Mouse (Mus musculus) heart, embryonic 10.5 days (tissue): ENCODE measurements around the gene Aco1. TPM values are rescaled to one million over a fixed set of nuclear protein-coding genes. Genes with fewer than 3 reads are reported as not detected.

ENCODE experiments used
- DNase-seq: peaks from one replicate; pipeline ENCODE4 v3.0.0-alpha.2; 2017; ENCODE audit warnings: low spot score
- H3K27ac ChIP-seq: fragments of 300-500 bp; sonication (generic); 2 replicates; pipeline ENCODE4 v1.5.1; 2016; ENCODE audit warnings: mild to moderate bottlenecking
- H3K27me3 ChIP-seq: fragments of 300-500 bp; sonication (generic); 2 replicates; pipeline ENCODE4 v1.6.1; 2016; ENCODE audit warnings: mild to moderate bottlenecking; ENCODE audit not compliant: poor library complexity, insufficient read depth, severe bottlenecking
- H3K36me3 ChIP-seq: fragments of 300-500 bp; sonication (generic); 2 replicates; pipeline ENCODE4 v1.6.1; 2016; ENCODE audit warnings: mild to moderate bottlenecking, moderate library complexity
- H3K4me1 ChIP-seq: fragments of 300-500 bp; sonication (generic); 2 replicates; pipeline ENCODE4 v1.6.1; 2016; ENCODE audit warnings: mild to moderate bottlenecking
- H3K4me3 ChIP-seq: fragments of 300-500 bp; sonication (generic); 2 replicates; pipeline ENCODE4 v1.5.1; 2016; ENCODE audit warnings: mild to moderate bottlenecking, moderate library complexity
- H3K9me3 ChIP-seq: fragments of 300-500 bp; sonication (generic); 2 replicates; pipeline ENCODE4 v1.6.1; 2016; ENCODE audit warnings: mild to moderate bottlenecking, moderate library complexity
- WGBS: fragments of 180-500 bp; shearing (Covaris S2); methylation state at CpG from one replicate; pipeline ENCODE4 v1.1.7; 2016; 5-methylcytosine and 5-hydroxymethylcytosine counted together
- polyA plus RNA-seq: library from polyadenylated mRNA; unstranded; fragments of >200 nt; fragmentation: Nextera tagmentation; extraction: Ambion mirVana; gene quantifications from 2 replicates; pipeline ENCODE4 v1.2.1, GENCODE M21; 2016

Gene Aco1
- polyA plus RNA-seq, 1 experiment from 2014 or later = 39.5 TPM

DNA sequence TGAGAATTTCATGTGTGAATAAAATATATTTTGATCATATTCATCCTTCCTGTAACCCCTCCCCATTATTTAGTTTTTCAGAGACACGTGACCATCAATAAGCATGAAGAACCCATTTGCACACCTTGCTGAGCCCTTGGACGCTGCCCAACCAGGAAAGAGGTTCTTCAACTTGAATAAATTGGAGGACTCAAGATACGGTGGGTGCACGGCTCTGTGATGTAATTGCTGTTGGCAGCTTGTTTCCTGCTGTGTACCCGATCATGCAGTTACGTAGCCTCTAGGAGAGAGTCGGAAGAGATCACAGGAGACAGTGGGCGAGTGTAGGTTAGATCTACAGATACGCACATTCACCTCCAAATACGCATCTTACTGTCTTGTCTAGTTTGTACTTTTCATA, 20.8 kb downstream of the Aco1 start:
- H3K4me3 ChIP-seq = no peak overlapping the region
- H3K4me1 ChIP-seq = peaks cover 1% of the 10 kb centered on the region; the same call in 1 of the 2 replicates
- H3K27me3 ChIP-seq = no peaks in the 10 kb centered on the region
- 89% methylated on average over 10 of the region's 10 CpGs for WGBS
- no peak overlapping the region for H3K27ac ChIP-seq
- H3K9me3 ChIP-seq = no peaks in the 10 kb centered on the region
- DNase-seq = no peak
- peaks cover 33% of the 10 kb centered on the region for H3K36me3 ChIP-seq

- H3K9me3 ChIP-seq = no peaks in the 10 kb centered on the region
- peaks cover 13% of the 10 kb centered on the region; the same call in 1 of the 2 replicates for H3K4me1 ChIP-seq
- 86% methylated on average over 4 of the region's 4 CpGs for WGBS
- no peak overlapping the region for H3K4me3 ChIP-seq
- peaks cover 28% of the 10 kb centered on the region for H3K36me3 ChIP-seq
- H3K27me3 ChIP-seq = no peaks in the 10 kb centered on the region
- DNase-seq = no peak
- H3K27ac ChIP-seq = no peak overlapping the region
Observed at GRCm38 (mm10) chr4:40171477-40171876, 28.6 kb downstream of the Aco1 start.

GRCm38 (mm10) chr4:40172336-40172735, 29.5 kb downstream of the Aco1 start:
- no peaks in the 10 kb centered on the region for H3K27me3 ChIP-seq
- H3K27ac ChIP-seq = no peak overlapping the region
- H3K4me3 ChIP-seq = no peak overlapping the region
- peaks cover 13% of the 10 kb centered on the region; the same call in 1 of the 2 replicates for H3K4me1 ChIP-seq
- no peak for DNase-seq
- H3K9me3 ChIP-seq = no peaks in the 10 kb centered on the region
- H3K36me3 ChIP-seq = peaks cover 30% of the 10 kb centered on the region
- 74% methylated on average over 2 of the region's 2 CpGs for WGBS

GRCm38 (mm10) chr4:40174321-40174720, 31.4 kb downstream of the Aco1 start:
- Histone ChIP-seq H3K27me3 (no peaks in the 10 kb centered on the region), H3K9me3 (no peaks in the 10 kb centered on the region), H3K4me1 (peaks cover 8% of the 10 kb centered on the region; the same call in 1 of the 2 replicates), H3K4me3 (no peak overlapping the region), H3K36me3 (peaks cover 36% of the 10 kb centered on the region), H3K27ac (no peak overlapping the region)
- no peak for DNase-seq
- WGBS = 52% methylated on average over 4 of the region's 4 CpGs

DNA sequence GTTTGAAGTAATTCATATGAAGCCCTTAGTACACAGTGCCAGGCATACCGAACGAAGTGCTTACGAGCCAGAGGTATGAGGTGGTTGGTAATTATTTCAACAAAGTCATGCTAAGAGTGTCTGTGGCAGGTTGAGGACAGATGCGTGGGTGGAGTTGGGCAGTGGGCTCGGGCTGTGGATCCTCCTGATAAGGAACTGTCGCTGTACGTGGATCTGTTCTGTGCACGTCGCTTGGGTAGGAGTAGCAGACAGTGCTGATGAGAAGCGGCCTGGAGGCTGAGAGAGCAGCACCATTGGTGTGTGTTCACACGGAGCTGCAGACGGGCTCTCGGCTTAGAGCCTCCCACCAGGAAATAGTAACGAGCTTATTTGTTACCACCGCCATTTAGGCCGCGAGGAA, 35.7 kb downstream of the Aco1 start:
- no peak overlapping the region for H3K4me3 ChIP-seq
- 79% methylated on average over 17 of the region's 17 CpGs for WGBS
- H3K9me3 ChIP-seq = no peaks in the 10 kb centered on the region
- no peaks in the 10 kb centered on the region for H3K27me3 ChIP-seq
- H3K27ac ChIP-seq = no peak overlapping the region
- peaks cover 55% of the 10 kb centered on the region for H3K36me3 ChIP-seq
- H3K4me1 ChIP-seq = peaks cover 8% of the 10 kb centered on the region; the same call in 1 of the 2 replicates
- DNase-seq = no peak

- no peaks in the 10 kb centered on the region for H3K4me1 ChIP-seq
- no peak overlapping the region for H3K27ac ChIP-seq
- peaks cover 68% of the 10 kb centered on the region for H3K36me3 ChIP-seq
- no peaks in the 10 kb centered on the region for H3K27me3 ChIP-seq
- H3K4me3 ChIP-seq = no peak overlapping the region
- no peak for DNase-seq
- 93% methylated on average over 6 of the region's 6 CpGs for WGBS
- no peaks in the 10 kb centered on the region for H3K9me3 ChIP-seq
Observed at GRCm38 (mm10) chr4:40180046-40180445, 37.2 kb downstream of the Aco1 start.

DNA sequence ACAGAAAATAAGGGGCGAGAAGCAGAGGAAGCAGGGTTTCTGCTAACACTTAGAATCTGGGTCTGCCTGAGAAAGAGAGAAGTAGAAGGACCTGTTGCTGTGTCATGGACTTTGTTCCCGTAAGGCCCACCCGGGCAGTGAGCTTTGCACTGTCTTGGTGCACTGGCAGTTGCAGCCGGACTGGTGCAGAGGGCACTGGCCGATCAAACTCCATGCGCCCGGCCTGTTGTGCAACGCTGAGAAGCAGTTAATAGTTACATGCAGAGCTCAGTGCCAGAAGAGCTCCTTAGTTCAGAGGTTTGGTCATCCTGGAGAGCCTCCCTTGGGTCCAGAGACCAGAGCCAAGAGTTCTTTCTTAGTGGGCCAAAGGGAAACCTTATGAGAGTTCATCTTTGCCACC, 38.8 kb downstream of the Aco1 start:
- H3K36me3 ChIP-seq = peaks cover 71% of the 10 kb centered on the region
- no peaks in the 10 kb centered on the region for H3K9me3 ChIP-seq
- no peaks in the 10 kb centered on the region for H3K4me1 ChIP-seq
- no peak for DNase-seq
- WGBS = 92% methylated on average over 8 of the region's 8 CpGs
- no peak overlapping the region for H3K4me3 ChIP-seq
- no peak overlapping the region for H3K27ac ChIP-seq
- H3K27me3 ChIP-seq = no peaks in the 10 kb centered on the region

DNA sequence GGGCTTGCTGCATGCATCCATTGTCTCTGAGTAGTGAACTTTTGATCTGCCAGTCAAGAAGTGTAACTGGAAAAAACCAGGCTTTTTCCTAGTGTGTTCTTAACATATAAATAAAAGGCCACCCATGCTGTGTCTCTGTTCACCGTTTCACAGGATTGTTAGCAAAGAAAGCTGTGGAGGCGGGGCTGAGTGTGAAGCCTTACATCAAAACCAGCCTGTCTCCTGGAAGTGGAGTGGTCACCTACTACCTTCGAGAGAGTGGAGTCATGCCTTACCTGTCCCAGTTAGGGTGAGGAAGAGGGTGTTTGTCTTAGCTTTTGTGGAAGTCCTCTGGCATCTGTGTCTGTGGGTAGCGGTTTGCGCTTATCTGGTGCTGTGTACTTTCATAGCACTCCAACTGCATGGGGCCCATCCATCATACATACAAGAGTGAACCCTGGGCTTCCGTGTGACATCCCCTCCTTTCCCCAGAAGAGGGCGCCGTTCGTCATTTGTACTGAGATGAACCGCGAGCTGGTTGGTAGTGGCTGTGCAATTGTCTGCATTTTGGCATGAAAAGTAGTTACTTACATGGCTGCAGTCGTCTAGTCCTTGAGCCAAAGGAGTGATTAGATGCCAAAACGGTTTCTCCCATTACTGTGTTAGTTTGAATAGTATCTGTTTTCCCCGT, 39.9 kb downstream of the Aco1 start:
- H3K36me3 ChIP-seq = peaks cover 78% of the 10 kb centered on the region
- DNase-seq = peak; percentile 78
- no peaks in the 10 kb centered on the region for H3K4me1 ChIP-seq
- 44% methylated on average over 14 of the region's 14 CpGs for WGBS
- H3K9me3 ChIP-seq = no peaks in the 10 kb centered on the region
- no peak overlapping the region for H3K4me3 ChIP-seq
- no peak overlapping the region for H3K27ac ChIP-seq
- no peaks in the 10 kb centered on the region for H3K27me3 ChIP-seq

DNA sequence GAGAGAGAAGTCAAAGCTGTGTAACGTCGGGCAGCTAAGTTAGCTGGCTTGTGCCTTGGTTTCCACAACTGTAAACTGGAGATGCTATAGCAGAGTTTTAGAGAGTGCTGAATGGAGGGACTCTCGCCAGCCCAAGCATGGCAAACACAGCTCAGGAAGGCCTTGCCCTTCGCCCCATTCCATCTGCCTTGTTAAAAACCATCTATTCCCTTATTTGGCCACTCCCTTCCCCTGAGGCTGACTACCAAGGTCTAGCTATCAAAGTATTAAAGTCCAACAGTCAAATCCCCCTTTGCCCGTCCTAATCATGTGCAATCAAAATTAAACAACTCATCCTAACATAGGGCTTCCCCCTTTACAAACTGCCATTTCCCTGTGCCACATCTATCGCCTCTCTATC, 40.9 kb downstream of the Aco1 start:
- no peak for DNase-seq
- 86% methylated on average over 6 of the region's 6 CpGs for WGBS

GRCm38 (mm10) chr4:40184470-40184869, 41.6 kb downstream of the Aco1 start:
- H3K4me1 ChIP-seq = no peaks in the 10 kb centered on the region
- H3K27me3 ChIP-seq = no peaks in the 10 kb centered on the region
- WGBS = 75% methylated on average over 5 of the region's 5 CpGs
- DNase-seq = no peak
- no peak overlapping the region for H3K4me3 ChIP-seq
- H3K27ac ChIP-seq = no peak overlapping the region
- peaks cover 81% of the 10 kb centered on the region for H3K36me3 ChIP-seq
- no peaks in the 10 kb centered on the region for H3K9me3 ChIP-seq

More for the DNA sequence above, 40.9 kb downstream of the Aco1 start:
- peaks cover 78% of the 10 kb centered on the region for H3K36me3 ChIP-seq
- no peaks in the 10 kb centered on the region for H3K27me3 ChIP-seq
- no peaks in the 10 kb centered on the region for H3K4me1 ChIP-seq
- H3K9me3 ChIP-seq = no peaks in the 10 kb centered on the region
- no peak overlapping the region for H3K4me3 ChIP-seq
- H3K27ac ChIP-seq = no peak overlapping the region

GRCm38 (mm10) chr4:40187956-40188355, 45.1 kb downstream of the Aco1 start:
- peaks cover 8% of the 10 kb centered on the region; the same call in 1 of the 2 replicates for H3K4me1 ChIP-seq
- H3K36me3 ChIP-seq = peaks cover 74% of the 10 kb centered on the region
- no peak overlapping the region for H3K27ac ChIP-seq
- 86% methylated on average over 7 of the region's 7 CpGs for WGBS
- H3K27me3 ChIP-seq = no peaks in the 10 kb centered on the region
- DNase-seq = no peak
- H3K4me3 ChIP-seq = no peak overlapping the region
- no peaks in the 10 kb centered on the region for H3K9me3 ChIP-seq

GRCm38 (mm10) chr4:40192246-40192645, 49.4 kb downstream of the Aco1 start:
- Histone ChIP-seq H3K36me3 (peaks cover 59% of the 10 kb centered on the region), H3K27me3 (no peaks in the 10 kb centered on the region), H3K9me3 (no peaks in the 10 kb centered on the region), H3K27ac (no peak overlapping the region), H3K4me1 (peaks cover 8% of the 10 kb centered on the region; the same call in 1 of the 2 replicates), H3K4me3 (no peak overlapping the region)
- no peak for DNase-seq
- 66% methylated on average over 2 of the region's 2 CpGs for WGBS

DNA sequence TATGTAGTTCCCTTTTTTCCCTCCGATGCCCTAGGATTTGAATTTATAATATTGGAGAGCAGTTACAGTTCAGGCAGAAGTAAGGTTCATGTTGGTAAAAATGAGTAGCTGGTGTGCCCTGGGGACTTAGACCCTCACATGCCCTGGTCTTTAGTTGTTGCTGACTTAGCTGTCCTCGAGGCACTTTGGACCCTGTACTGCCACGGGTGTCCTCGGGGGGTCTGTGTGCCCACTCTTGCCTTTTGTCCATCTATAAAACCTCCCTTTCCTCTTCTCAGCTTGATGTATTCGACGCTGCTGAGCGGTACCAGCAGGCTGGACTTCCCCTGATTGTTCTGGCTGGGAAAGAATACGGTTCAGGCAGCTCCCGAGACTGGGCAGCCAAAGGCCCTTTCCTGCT, 50.6 kb downstream of the Aco1 start:
- Histone ChIP-seq H3K4me1 (peaks cover 8% of the 10 kb centered on the region; the same call in 1 of the 2 replicates), H3K36me3 (peaks cover 58% of the 10 kb centered on the region), H3K27ac (no peak overlapping the region), H3K9me3 (no peaks in the 10 kb centered on the region), H3K4me3 (no peak overlapping the region), H3K27me3 (no peaks in the 10 kb centered on the region)
- 77% methylated on average over 9 of the region's 9 CpGs for WGBS
- DNase-seq = no peak

DNA sequence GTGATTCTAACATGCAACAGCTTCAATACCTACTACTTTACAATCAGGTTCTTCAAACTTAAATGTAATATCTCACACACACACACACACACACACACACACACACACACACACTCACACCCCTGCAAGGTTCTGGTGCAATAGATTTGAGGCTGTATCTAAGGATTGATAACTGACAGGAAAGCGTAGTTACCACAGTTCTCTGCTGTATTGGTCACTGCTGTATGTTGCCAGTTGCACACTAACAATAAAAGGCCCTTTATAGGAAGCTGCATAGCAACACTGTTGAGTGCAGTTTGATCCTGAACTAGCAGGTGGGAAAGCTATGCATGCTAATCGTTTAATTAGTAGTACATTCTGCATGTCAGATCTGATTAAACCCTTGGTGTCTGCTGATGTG, 52.5 kb downstream of the Aco1 start:
- Histone ChIP-seq H3K9me3 (no peaks in the 10 kb centered on the region), H3K4me1 (peaks cover 8% of the 10 kb centered on the region; the same call in 1 of the 2 replicates), H3K27ac (no peak overlapping the region), H3K36me3 (peaks cover 47% of the 10 kb centered on the region), H3K4me3 (no peak overlapping the region), H3K27me3 (no peaks in the 10 kb centered on the region)
- DNase-seq = no peak
- 76% methylated on average over 2 of the region's 2 CpGs for WGBS
